Mouse (Mus musculus): ENCODE data around the gene Gm7697. TPM values are rescaled to one million over a fixed set of nuclear protein-coding genes. Genes with fewer than 3 reads are reported as not detected.
"Not testable (repeated sequence)": the region's sequence is repeated elsewhere in the genome, so short reads cannot be mapped to it uniquely, and the experiment has no call there.

Gene Gm7697
- total RNA-seq (2017): not detected in 3 replicates

DNA sequence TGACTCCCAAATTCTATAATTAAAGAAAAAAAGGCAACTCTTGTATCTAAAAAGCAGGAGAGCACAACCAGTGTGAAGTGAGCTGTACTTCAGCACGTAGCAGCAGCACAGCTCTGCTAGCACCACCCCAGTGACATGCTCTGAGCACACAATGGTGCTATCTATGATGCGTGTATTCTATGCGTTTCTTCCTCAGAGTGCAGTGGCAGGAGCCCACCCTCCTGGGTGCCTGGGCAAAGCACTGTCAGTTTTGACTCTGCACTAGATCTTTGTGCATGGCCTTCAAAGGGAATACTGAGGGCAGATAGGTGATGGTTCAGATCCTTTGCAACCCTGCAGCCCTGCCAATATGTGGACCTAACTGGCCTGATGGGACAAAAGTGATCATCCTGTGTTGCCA, at the start of gene Gm7697:
Gene Gm7697 (minus strand): TSS at position 101 of the 400 bp plus-strand sequence.
- not testable (repeated sequence) for ATAC-seq (replicated peaks; ENCODE audit: insufficient number of reproducible peaks, low FRiP score, low TSS enrichment, poor library complexity, severe bottlenecking)

GRCm38 (mm10) chr8:69551249-69551648, 28.5 kb upstream of the Gm7697 start:
- not testable (repeated sequence) for ATAC-seq (replicated peaks; ENCODE audit: insufficient number of reproducible peaks, low FRiP score, low TSS enrichment, poor library complexity, severe bottlenecking)

DNA sequence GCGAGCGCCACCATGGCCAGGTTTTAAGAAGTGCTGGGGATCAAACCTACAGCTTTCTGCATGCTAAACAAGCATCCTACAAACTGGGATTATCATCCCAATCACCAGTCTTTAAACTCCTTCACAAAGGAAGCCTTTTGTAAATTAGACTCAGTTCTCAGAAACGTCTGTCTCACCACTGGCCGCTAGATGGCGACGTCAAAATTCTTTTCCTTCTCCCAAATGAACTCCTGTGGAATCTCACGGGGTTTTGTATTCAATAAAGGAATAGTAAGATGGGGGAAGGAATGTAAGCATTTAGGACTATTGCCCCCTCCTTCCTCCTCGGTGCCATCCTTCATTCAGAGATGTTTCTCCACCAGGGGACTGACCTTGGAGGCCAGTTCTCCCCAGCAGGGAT, 26.8 kb upstream of the Gm7697 start:
- ATAC-seq (replicated peaks; ENCODE audit: insufficient number of reproducible peaks, low FRiP score, low TSS enrichment, poor library complexity, severe bottlenecking): not testable (repeated sequence)

DNA sequence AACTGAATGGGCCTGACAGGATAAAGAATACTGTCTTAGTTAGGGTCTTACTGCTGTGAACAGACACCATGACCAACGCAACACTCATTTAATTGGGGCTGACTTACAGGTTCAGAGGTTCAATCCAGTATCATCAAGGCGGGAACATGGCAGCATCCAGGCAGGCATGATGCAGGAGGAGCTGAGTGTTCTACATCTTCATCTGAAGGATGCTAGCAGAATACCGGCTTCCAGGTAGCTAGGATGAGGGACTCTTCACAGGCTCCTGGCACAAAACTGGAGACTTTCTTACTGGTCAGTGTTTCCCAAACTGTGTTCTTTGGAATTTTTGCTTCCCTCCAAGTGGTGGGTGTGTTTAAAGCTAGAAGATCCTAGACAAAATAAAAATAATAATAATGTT, 25.3 kb upstream of the Gm7697 start:
- not testable (repeated sequence) for ATAC-seq (replicated peaks; ENCODE audit: insufficient number of reproducible peaks, low FRiP score, low TSS enrichment, poor library complexity, severe bottlenecking)

- not testable (repeated sequence) for ATAC-seq (replicated peaks; ENCODE audit: insufficient number of reproducible peaks, low FRiP score, low TSS enrichment, poor library complexity, severe bottlenecking)
Measured at GRCm38 (mm10) chr8:69547208-69547607, 24.4 kb upstream of the Gm7697 start.

- not testable (repeated sequence) for ATAC-seq (replicated peaks; ENCODE audit: insufficient number of reproducible peaks, low FRiP score, low TSS enrichment, poor library complexity, severe bottlenecking)
Measured at GRCm38 (mm10) chr8:69545020-69545419, 22.2 kb upstream of the Gm7697 start.

DNA sequence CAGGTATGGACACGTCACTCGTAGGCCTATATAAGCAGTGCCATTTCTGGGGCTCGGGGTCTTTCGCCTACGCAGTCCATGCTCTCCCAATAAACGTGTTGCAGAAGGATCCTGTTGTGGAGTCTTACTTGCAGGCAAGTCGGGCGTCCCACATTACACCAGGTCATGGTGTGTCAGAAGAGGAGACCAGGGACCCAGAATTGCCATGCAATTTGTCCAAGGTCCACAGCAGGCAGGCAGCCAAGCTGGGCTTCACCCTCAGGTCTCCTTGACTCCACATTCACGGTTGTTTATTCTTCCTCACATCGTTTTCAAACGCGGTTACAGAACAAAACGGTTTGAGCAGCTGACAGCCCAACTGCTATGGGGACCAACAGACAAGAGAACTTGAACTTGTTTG, 21.7 kb upstream of the Gm7697 start:
- ATAC-seq (replicated peaks; ENCODE audit: insufficient number of reproducible peaks, low FRiP score, low TSS enrichment, poor library complexity, severe bottlenecking): not testable (repeated sequence)

DNA sequence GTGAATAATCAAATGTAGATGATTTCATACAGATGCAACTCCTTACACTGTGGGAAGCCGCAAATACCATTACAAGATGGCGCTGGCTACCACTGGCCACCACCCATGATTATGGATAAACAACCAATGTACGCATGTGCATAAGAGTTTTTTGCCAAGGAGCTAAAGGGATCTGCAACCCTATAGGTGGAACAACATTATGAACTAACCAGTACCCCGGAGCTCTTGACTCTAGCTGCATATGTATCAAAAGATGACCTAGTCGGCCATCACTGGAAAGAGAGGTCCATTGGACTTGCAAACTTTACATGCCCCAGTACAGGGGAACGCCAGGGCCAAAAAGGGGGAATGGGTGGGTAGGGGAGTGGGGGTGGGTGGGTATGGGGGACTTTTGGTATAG, 21.2 kb upstream of the Gm7697 start:
- ATAC-seq (replicated peaks; ENCODE audit: insufficient number of reproducible peaks, low FRiP score, low TSS enrichment, poor library complexity, severe bottlenecking): not testable (repeated sequence)

GRCm38 (mm10) chr8:69540764-69541163, 18.0 kb upstream of the Gm7697 start:
- not testable (repeated sequence) for ATAC-seq (replicated peaks; ENCODE audit: insufficient number of reproducible peaks, low FRiP score, low TSS enrichment, poor library complexity, severe bottlenecking)

GRCm38 (mm10) chr8:69540331-69540730, 17.6 kb upstream of the Gm7697 start:
- not testable (repeated sequence) for ATAC-seq (replicated peaks; ENCODE audit: insufficient number of reproducible peaks, low FRiP score, low TSS enrichment, poor library complexity, severe bottlenecking)

- ATAC-seq (replicated peaks; ENCODE audit: insufficient number of reproducible peaks, low FRiP score, low TSS enrichment, poor library complexity, severe bottlenecking): not testable (repeated sequence)
Measured at GRCm38 (mm10) chr8:69474946-69475345, 47.8 kb downstream of the Gm7697 start.

DNA sequence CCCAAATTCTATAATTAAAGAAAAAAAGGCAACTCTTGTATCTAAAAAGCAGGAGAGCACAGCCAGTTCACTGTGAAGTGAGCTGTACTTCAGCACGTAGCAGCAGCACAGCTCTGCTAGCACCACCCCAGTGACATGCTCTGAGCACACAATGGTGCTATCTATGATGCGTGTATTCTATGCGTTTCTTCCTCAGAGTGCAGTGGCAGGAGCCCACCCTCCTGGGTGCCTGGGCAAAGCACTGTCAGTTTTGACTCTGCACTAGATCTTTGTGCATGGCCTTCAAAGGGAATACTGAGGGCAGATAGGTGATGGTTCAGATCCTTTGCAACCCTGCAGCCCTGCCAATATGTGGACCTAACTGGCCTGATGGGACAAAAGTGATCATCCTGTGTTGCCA, 69.3 kb downstream of the Gm7697 start, which contains the start of gene Gm9495:
Gene Gm9495 (minus strand): TSS at position 101 of the 400 bp plus-strand sequence.
- ATAC-seq (replicated peaks; ENCODE audit: insufficient number of reproducible peaks, low FRiP score, low TSS enrichment, poor library complexity, severe bottlenecking): not testable (repeated sequence)

Other genes with a start within 250 kb of the Gm7697 start
- not detected in 3 replicates for gene Gm9495, start 69.4 kb downstream of the Gm7697 start, total RNA-seq (2017)
- 25.9 to 37.5 TPM (median 28.9 TPM) in 3 replicates for gene Zfp868, start 102.6 kb upstream of the Gm7697 start, total RNA-seq (2017)
- gene Zfp964, start 131.5 kb upstream of the Gm7697 start, total RNA-seq (2017): 0.10 to 0.32 TPM in 2 of 3 replicates, not detected in the other
- 68.4 to 82.0 TPM (median 80.1 TPM) in 3 replicates for gene Zfp869, start 187.7 kb upstream of the Gm7697 start, total RNA-seq (2017)
- 6.5 to 9.4 TPM (median 7.6 TPM) in 3 replicates for gene Zfp963, start 227.0 kb upstream of the Gm7697 start, total RNA-seq (2017)